Mouse (Mus musculus) heart, embryonic 15.5 days (tissue): Measurements from ENCODE around the gene Fam71e2. TPM values are rescaled to one million over a fixed set of nuclear protein-coding genes. Genes with fewer than 3 reads are reported as not detected.
"Not testable (repeated sequence)": the region's sequence is repeated elsewhere in the genome, so short reads cannot be mapped to it uniquely, and the experiment has no call there.

ENCODE experiments used
- ATAC-seq: fragments of 200-750 bp; cut with Nextera tagmentation; replicated peaks from 2 replicates; pipeline ENCODE4 v1.8.0; 2017; ENCODE audit warnings: low read depth, moderate TSS enrichment; ENCODE audit not compliant: insufficient number of reproducible peaks, insufficient read depth, low FRiP score
- H3K27ac ChIP-seq: fragments of 300-500 bp; sonication (generic); 2 replicates; pipeline ENCODE4 v1.5.1; 2015; ENCODE audit warnings: mild to moderate bottlenecking, inconsistent platforms
- H3K27me3 ChIP-seq: fragments of 300-500 bp; sonication (generic); 2 replicates; pipeline ENCODE4 v1.6.1; 2015; ENCODE audit warnings: inconsistent platforms
- H3K36me3 ChIP-seq: fragments of 300-500 bp; sonication (generic); 2 replicates; pipeline ENCODE4 v1.6.1; 2015; ENCODE audit warnings: mild to moderate bottlenecking, inconsistent platforms
- H3K4me1 ChIP-seq: fragments of 300-500 bp; sonication (generic); replicated peaks from 2 replicates; pipeline ENCODE4 v1.6.1; 2015; ENCODE audit warnings: inconsistent platforms
- H3K4me2 ChIP-seq: fragments of 300-500 bp; sonication (generic); 2 replicates; pipeline ENCODE4 v1.6.1; 2015; ENCODE audit warnings: inconsistent platforms, mild to moderate bottlenecking, moderate library complexity
- H3K4me3 ChIP-seq: fragments of 300-500 bp; sonication (generic); 2 replicates; pipeline ENCODE4 v1.5.1; 2015; ENCODE audit warnings: mild to moderate bottlenecking, inconsistent platforms
- H3K9ac ChIP-seq: fragments of 300-500 bp; sonication (generic); 2 replicates; pipeline ENCODE4 v1.6.1; 2015; ENCODE audit warnings: mild to moderate bottlenecking, inconsistent platforms
- H3K9me3 ChIP-seq: fragments of 300-500 bp; sonication (generic); replicated peaks from 2 replicates; pipeline ENCODE4 v1.6.1; 2016; ENCODE audit warnings: inconsistent platforms
- WGBS: fragments of 180-500 bp; shearing (Covaris S2); methylation state at CpG from one replicate; pipeline ENCODE4 v1.1.7; 2015; ENCODE audit warnings: mixed read lengths; 5-methylcytosine and 5-hydroxymethylcytosine counted together
- polyA plus RNA-seq: library from polyadenylated mRNA; unstranded; fragments of >200 nt; fragmentation: Nextera tagmentation; extraction: Ambion mirVana; gene quantifications from 2 replicates; pipeline ENCODE4 v1.2.1, GENCODE M21; 2015

The Fam71e2 gene
- polyA plus RNA-seq: not detected in 2 replicates

DNA sequence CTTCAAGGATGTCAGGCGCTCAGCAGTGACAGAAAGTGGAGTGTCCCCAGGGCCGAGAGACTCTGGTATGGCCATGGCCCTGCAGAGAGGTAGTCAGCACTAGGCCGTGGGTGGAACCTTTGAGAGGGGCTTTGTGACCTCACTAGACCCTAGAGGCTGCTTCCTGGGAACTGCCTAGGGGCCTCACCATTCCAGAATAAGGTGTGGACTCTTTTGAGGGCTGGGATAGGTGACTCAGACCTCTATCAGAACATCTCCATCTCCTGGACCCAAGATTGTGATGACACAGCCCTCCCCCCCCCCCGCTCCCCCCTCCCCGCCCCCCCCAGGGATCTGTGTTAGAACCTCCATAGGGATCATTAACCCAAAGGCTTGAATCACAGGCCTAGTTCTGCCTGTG lies at the start of gene Fam71e2:
Gene Fam71e2 (minus strand): TSS at position 101 of the 400 bp plus-strand sequence.
- H3K4me2 ChIP-seq: no peak within 1 kb of the TSS
- H3K4me3 ChIP-seq: no peak within 1 kb of the TSS
- H3K9me3 ChIP-seq: no peaks in the 10 kb centered on the region
- no peak for ATAC-seq
- no peak within 1 kb of the TSS for H3K9ac ChIP-seq
- WGBS: 59% methylated on average over 3 of the region's 5 CpGs
- H3K27me3 ChIP-seq: peaks cover 20% of the 10 kb centered on the region
- no peak within 1 kb of the TSS for H3K27ac ChIP-seq
- no peaks in the 10 kb centered on the region for H3K36me3 ChIP-seq
- no peaks in the 10 kb centered on the region for H3K4me1 ChIP-seq

DNA sequence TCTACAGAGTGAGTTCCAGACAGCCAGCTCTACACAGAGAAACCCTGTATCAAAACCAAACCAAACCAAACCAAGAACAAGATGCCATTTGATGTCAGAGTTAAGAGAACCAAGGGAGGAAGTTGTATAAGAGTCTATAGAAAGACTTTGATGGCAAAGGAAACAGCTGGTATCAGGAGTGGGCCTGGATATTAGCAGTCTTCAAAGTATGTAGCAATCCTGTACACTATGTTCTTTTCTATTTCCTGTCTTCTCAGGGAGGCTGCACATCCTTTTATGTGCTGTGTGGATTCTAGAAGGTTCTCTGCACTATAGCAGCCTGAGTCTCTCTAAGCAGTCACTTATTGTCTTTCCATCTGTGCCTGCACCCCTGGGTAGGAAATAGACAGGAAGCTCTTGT lies 45.5 kb upstream of the Fam71e2 start:
- Histone ChIP-seq H3K4me2 (no peak overlapping the region), H3K27ac (no peak overlapping the region), H3K4me3 (no peak overlapping the region), H3K9me3 (no peaks in the 10 kb centered on the region), H3K27me3 (no peaks in the 10 kb centered on the region), H3K4me1 (peaks cover 5% of the 10 kb centered on the region), H3K9ac (no peak overlapping the region), H3K36me3 (no peaks in the 10 kb centered on the region)
- ATAC-seq: no peak

DNA sequence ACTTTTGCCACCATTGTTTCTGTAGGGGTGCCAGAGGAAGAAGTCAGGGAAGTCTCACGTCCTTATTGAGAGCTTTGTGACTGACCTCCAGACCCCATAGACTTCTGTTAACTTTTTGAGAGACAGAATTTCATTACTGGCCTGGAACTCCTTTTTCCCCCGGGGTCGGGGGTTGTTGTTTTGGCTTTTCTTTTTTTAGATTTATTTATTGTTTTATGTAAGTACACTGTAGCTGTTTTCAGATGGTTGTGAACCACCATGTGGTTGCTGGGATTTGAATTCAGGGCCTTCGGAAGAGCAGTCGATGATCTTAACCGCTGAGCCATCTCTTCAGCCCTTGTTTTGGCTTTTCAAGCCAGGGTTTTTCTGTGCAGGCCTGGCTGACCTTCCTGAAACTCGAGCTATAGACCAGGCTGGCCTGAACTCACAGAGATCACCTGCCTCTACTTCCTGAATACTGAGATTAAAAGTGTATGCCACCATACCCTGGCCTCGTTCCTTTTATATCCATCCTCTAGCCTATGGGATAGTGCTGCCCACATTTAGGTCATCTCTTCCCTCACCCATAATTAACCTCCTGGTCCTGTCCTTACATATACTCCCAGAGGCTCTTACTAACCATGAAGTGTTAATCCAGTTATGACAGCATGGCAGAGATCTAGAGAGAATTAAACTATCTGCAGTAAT lies 42.1 kb upstream of the Fam71e2 start:
- Histone ChIP-seq H3K9me3 (no peaks in the 10 kb centered on the region), H3K36me3 (peaks cover 20% of the 10 kb centered on the region), H3K27ac (peak overlapping the region; percentile 80), H3K4me2 (peak overlapping the region; percentile 66), H3K4me3 (peak overlapping the region; percentile 99), H3K27me3 (no peaks in the 10 kb centered on the region), H3K9ac (peak overlapping the region; percentile 31), H3K4me1 (peaks cover 28% of the 10 kb centered on the region)
- 24% methylated on average over 8 of the region's 8 CpGs for WGBS
- ATAC-seq: no peak

DNA sequence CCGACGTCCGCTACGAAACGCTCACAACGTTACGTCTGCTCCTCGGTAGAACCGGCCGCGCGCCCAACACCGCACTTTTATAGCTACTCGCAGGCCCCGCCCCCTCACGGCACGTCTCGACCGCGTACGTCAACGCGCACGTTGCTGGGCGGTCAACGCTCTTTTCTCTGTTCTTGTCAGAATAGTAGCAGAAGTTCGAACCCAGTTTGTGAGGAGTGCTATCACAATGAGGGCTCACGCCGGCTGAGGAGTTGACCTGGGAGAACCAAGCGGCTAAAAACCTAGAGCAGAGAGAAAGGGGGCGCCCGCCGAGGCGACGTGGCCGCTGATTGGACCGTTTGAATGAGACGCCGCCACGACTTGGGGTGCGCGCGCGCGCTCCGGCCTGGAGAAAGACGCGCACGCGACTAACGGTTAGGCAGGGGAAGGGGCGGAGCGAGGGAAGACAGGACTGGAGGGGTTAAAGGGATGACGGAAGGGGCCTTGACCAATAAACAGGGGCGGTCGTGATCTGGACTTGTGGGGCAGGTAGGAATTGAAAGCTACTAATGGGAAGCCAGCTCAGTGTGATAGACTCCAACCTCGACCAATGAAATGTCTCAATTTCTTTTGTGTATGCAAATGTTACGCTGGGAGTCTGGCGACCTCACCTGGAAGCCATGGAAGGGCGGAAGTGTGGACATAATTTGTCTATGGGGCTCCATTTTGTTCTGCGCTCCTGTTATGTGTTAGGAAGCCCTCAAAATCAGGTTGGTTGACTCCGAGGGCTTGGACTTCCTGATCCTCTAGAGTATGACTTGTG lies 41.4 kb upstream of the Fam71e2 start, which contains the start of gene Ube2s:
Gene Ube2s (minus strand): TSS at position 288 of the 802 bp plus-strand sequence.
- Histone ChIP-seq H3K4me3 (peak within 1 kb of the TSS; percentile 99), H3K9ac (peak within 1 kb of the TSS; percentile 100), H3K36me3 (peaks cover 24% of the 10 kb centered on the region), H3K4me1 (peaks cover 28% of the 10 kb centered on the region), H3K9me3 (no peaks in the 10 kb centered on the region), H3K27ac (peak within 1 kb of the TSS; percentile 95), H3K27me3 (no peaks in the 10 kb centered on the region), H3K4me2 (peak within 1 kb of the TSS; percentile 78)
- WGBS: under 1% methylated on average over 62 of the region's 62 CpGs
- ATAC-seq: peak; percentile 99

DNA sequence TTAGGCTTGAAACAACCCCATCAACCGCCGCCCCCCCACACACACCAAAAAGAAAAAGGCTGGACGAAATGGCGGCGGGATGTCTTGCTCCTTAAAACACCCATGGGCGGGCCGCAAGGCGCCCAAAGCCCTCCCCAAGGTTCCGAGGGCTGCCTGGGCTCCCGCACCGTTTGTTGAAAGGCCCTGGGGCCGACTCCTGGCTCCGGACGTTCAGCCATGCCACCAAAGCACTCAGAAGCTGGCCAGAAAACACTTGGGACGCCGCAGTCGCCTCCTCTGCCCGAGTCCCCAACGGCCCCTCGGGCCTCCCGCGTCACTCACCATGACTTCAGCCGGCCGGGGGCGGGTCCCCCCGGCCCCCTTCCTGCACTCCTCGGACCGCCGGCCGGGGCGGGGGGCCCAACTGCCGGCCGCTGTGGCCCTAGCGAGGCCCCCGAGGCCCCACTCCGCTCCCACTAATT lies 40.8 kb upstream of the Fam71e2 start:
- Histone ChIP-seq H3K4me2 (peak overlapping the region; percentile 78), H3K27me3 (no peaks in the 10 kb centered on the region), H3K9me3 (no peaks in the 10 kb centered on the region), H3K36me3 (peaks cover 30% of the 10 kb centered on the region), H3K4me3 (peak overlapping the region; percentile 99), H3K9ac (peak overlapping the region; percentile 100), H3K27ac (peak overlapping the region; percentile 95), H3K4me1 (peaks cover 28% of the 10 kb centered on the region)
- ATAC-seq: peak; percentile 27
- WGBS: under 1% methylated on average over 30 of the region's 36 CpGs

DNA sequence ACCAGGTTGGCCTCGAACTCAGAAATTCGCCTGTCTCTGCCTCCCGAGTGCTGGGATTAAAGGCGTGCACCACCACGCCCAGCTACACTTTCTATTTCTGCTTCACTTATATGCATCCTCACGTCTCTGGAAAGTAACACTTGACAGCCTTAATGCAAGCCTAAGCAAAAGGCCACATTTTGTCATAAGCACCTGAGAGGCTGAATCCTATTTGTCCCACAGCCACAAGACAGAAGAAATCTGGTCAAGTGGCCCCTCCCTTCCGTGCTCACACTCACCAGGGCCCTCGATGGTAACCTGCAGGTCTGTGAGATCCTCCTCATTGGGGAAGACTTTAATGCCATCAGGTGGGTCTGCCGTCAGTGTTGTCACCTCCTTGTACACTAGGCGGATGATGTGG lies 40.0 kb upstream of the Fam71e2 start:
- ATAC-seq, H3K27me3 ChIP-seq, H3K9me3 ChIP-seq: not testable (repeated sequence)
- H3K4me1 ChIP-seq: peaks cover 28% of the 10 kb centered on the region
- peak overlapping the region; percentile 100 for H3K9ac ChIP-seq
- H3K4me2 ChIP-seq: peak overlapping the region; percentile 78
- H3K27ac ChIP-seq: peak overlapping the region; percentile 95; the same call in 1 of the 2 replicates
- WGBS: 31% methylated on average over 10 of the region's 10 CpGs
- peak overlapping the region; percentile 99 for H3K4me3 ChIP-seq
- H3K36me3 ChIP-seq: peaks cover 38% of the 10 kb centered on the region

DNA sequence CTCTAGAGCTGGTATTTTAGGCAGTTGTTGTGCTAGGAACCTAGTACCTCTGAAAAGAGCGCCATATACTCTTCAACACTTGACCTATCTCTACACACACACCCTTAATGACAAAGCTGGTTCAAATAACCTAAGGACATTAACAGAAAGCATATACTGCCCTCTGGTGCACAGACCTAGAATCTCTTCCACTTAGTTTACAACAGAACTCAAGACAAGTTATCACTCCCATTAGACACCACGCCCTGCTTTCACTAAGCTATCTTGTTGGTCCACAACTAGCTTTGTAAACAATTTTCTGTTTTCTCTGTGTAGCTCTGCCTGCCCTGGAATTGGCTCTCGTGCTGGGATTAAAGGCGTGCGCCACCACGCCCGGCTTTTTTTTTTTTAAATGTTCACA lies 35.6 kb upstream of the Fam71e2 start:
- ATAC-seq: no peak
- Histone ChIP-seq H3K4me1 (peaks cover 23% of the 10 kb centered on the region), H3K4me2 (no peak overlapping the region), H3K27ac (no peak overlapping the region), H3K36me3 (peaks cover 51% of the 10 kb centered on the region), H3K4me3 (no peak overlapping the region), H3K9ac (no peak overlapping the region), H3K9me3 (no peaks in the 10 kb centered on the region), H3K27me3 (no peaks in the 10 kb centered on the region)
- WGBS: 87% methylated on average over 7 of the region's 7 CpGs

DNA sequence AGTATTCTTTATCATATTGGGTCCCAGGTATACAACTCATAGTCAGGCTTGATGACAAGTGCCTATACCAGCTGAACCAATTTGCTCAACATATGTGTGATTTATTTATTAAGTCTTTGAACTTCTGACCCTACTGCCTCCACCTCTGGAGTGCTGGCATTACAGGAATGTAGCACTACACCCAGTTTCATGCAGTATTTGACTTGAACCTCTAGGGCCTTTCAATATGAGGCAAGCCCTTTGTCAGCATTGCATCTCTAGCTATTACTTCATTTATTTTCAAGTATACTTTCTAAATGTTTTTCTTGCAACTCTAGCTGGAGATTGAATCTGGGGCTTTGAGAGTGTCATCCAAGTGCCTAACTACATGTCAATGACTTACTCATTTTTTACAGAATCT lies 31.1 kb upstream of the Fam71e2 start:
- H3K27me3 ChIP-seq: no peaks in the 10 kb centered on the region
- H3K4me2 ChIP-seq: no peak overlapping the region
- H3K27ac ChIP-seq: no peak overlapping the region
- H3K9me3 ChIP-seq: no peaks in the 10 kb centered on the region
- H3K36me3 ChIP-seq: peaks cover 31% of the 10 kb centered on the region
- H3K4me1 ChIP-seq: no peaks in the 10 kb centered on the region
- ATAC-seq: no peak
- H3K4me3 ChIP-seq: no peak overlapping the region
- H3K9ac ChIP-seq: no peak overlapping the region

DNA sequence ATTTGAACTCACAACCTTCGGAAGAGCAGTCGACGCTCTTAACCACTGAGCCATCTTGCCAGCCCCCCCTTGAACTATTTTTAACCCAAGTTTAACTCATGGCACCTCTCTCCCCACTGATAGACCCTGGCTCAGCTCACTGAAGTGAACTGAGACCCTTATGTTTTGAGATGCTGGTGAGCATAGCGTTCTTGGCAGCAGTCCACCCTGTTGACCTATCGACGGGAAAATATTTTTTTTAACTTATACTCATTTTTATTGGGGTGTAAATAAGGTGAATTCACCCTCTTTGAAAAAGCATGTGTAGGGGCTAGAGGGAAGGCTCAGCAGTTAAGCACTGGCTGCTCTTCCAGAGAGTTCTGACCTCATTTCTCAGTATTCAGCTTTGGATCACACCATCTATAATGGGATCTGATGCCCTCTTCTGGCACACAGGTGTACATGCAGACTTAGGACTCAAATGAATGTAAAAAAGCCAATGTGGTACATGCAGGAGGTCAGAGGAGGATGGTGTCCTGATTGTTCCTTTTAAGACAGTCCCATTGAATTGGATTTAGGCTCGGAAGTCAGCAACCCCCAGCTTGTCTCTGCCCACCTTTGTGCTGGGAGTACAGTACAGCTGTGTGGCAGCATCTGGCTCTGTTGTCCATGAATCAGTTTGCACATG lies 24.8 kb upstream of the Fam71e2 start:
- H3K4me3 ChIP-seq: no peak overlapping the region
- H3K36me3 ChIP-seq: peaks cover 40% of the 10 kb centered on the region
- 68% methylated on average over 7 of the region's 7 CpGs for WGBS
- H3K27ac ChIP-seq: no peak overlapping the region
- H3K4me2 ChIP-seq: no peak overlapping the region
- no peak for ATAC-seq
- no peaks in the 10 kb centered on the region for H3K9me3 ChIP-seq
- no peak overlapping the region for H3K9ac ChIP-seq
- no peaks in the 10 kb centered on the region for H3K27me3 ChIP-seq
- H3K4me1 ChIP-seq: peaks cover 10% of the 10 kb centered on the region

DNA sequence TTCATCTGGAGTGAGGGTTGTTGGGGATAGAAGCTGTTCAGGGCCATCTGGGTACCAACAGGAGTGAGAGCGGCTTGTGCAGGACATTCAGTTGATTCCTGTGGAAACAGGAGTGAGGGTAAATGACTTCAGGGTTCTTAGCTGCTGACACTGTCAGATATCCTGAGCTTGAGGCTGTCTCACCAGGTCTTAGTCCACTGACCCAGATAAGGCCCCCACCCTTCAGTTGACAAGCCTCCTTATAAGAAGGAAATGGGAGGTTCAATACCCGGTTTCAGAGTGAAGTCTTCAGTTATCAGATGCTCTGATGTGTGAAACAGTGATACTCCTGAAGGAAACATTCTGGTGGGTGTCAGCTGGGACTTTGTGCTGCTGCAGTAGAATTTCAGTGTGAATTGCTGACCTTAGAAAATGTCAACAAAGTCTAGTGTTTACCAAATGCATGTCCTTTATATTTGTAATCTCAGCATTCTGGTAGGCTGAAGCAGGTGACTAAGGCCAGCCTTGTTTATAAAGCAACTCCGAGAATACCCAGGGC lies 23.6 kb upstream of the Fam71e2 start:
- H3K4me3 ChIP-seq: peak overlapping the region; percentile 95; the same call in 1 of the 2 replicates
- H3K9ac ChIP-seq: no peak overlapping the region
- H3K4me1 ChIP-seq: peaks cover 10% of the 10 kb centered on the region
- no peak overlapping the region for H3K4me2 ChIP-seq
- WGBS: 75% methylated on average over 3 of the region's 3 CpGs
- no peak overlapping the region for H3K27ac ChIP-seq
- peaks cover 40% of the 10 kb centered on the region for H3K36me3 ChIP-seq
- no peak for ATAC-seq
- no peaks in the 10 kb centered on the region for H3K9me3 ChIP-seq
- H3K27me3 ChIP-seq: no peaks in the 10 kb centered on the region

DNA sequence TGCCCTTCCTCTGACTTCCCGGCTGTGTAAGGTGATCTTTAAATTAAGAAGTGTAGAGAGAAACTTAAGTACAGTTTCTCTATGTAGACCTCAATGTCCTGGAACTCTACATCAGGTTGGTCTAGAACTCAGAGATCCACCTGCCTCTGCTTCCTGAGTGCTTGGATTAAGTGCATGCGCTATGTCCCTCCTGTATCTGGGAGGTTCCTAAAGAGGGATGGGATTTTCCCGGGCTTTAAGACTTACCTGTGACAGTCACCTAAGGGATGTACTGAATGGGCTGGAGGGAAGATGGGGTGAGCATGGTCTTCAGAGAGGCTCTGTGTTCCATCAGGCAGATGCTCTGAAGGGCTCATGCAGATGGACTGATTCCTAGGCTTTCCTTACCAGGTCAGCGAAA lies 22.6 kb upstream of the Fam71e2 start:
- Histone ChIP-seq H3K4me2 (peak overlapping the region; percentile 72), H3K27me3 (no peaks in the 10 kb centered on the region), H3K36me3 (peaks cover 40% of the 10 kb centered on the region), H3K9me3 (no peaks in the 10 kb centered on the region), H3K27ac (peak overlapping the region; percentile 97; the same call in 1 of the 2 replicates), H3K4me1 (peaks cover 19% of the 10 kb centered on the region), H3K9ac (peak overlapping the region; percentile 95), H3K4me3 (peak overlapping the region; percentile 95)
- no peak for ATAC-seq
- 32% methylated on average over 4 of the region's 4 CpGs for WGBS
